Mouse (Mus musculus) liver, embryonic 13.5 days (tissue): ENCODE measurements around the gene Cpt1a. TPM values are rescaled to one million over a fixed set of nuclear protein-coding genes. Genes with fewer than 3 reads are reported as not detected.

Experiments used
- ATAC-seq: fragments of 200-750 bp; cut with Nextera tagmentation; 2 replicates; pipeline ENCODE4 v1.8.0; 2017; ENCODE audit warnings: low read depth, mild to moderate bottlenecking, moderate number of reproducible peaks, moderate library complexity
- DNase-seq: peaks from one replicate; pipeline ENCODE4 v3.0.0; 2022
- H3K27ac ChIP-seq: fragments of 300-500 bp; sonication (generic); 2 replicates; pipeline ENCODE4 v1.5.1; 2015; ENCODE audit warnings: moderate library complexity, mild to moderate bottlenecking, inconsistent platforms
- H3K27me3 ChIP-seq: fragments of 300-500 bp; sonication (generic); 2 replicates; pipeline ENCODE4 v1.6.1; 2015; ENCODE audit warnings: mild to moderate bottlenecking, inconsistent platforms
- H3K36me3 ChIP-seq: fragments of 300-500 bp; sonication (generic); 2 replicates; pipeline ENCODE4 v1.6.1; 2015; ENCODE audit warnings: mild to moderate bottlenecking, inconsistent platforms
- H3K4me1 ChIP-seq: fragments of 300-500 bp; sonication (generic); replicated peaks from 2 replicates; pipeline ENCODE4 v1.6.1; 2015; ENCODE audit warnings: inconsistent platforms
- H3K4me2 ChIP-seq: fragments of 300-500 bp; sonication (generic); 2 replicates; pipeline ENCODE4 v1.6.1; 2015; ENCODE audit warnings: inconsistent platforms, mild to moderate bottlenecking, moderate library complexity
- H3K4me3 ChIP-seq: fragments of 300-500 bp; sonication (generic); replicated peaks from 2 replicates; pipeline ENCODE4 v1.5.1; 2015; ENCODE audit warnings: mild to moderate bottlenecking, inconsistent platforms
- H3K9ac ChIP-seq: fragments of 300-500 bp; sonication (generic); 2 replicates; pipeline ENCODE4 v1.6.1; 2015; ENCODE audit warnings: mild to moderate bottlenecking, inconsistent platforms
- H3K9me3 ChIP-seq: fragments of 300-500 bp; sonication (generic); replicated peaks from 2 replicates; pipeline ENCODE4 v1.6.1; 2016; ENCODE audit warnings: inconsistent platforms
- WGBS: fragments of 180-500 bp; shearing (Covaris S2); methylation state at CpG from one replicate; pipeline ENCODE4 v1.1.7; 2015; ENCODE audit not compliant: insufficient replicate concordance; 5-methylcytosine and 5-hydroxymethylcytosine counted together
- polyA plus RNA-seq: library from polyadenylated mRNA; unstranded; fragments of >200 nt; fragmentation: Nextera tagmentation; extraction: Ambion mirVana; gene quantifications from 2 replicates; pipeline ENCODE4 v1.2.1, GENCODE M21; 2015

The Cpt1a gene
- polyA plus RNA-seq, 1 experiment from 2014 or later: 6.6 TPM

GRCm38 (mm10) chr19:3304017-3304416 is 18.1 kb upstream of the Cpt1a start:
- DNase-seq: no peak
- Histone ChIP-seq H3K27ac (no peak overlapping the region), H3K36me3 (no peaks in the 10 kb centered on the region), H3K27me3 (0 out of 2 replicates have a peak, but pooled peaks cover 10% of the 10 kb centered on the region), H3K4me1 (peaks cover 3% of the 10 kb centered on the region; the same call in 1 of the 2 replicates), H3K4me2 (no peak overlapping the region), H3K9ac (no peak overlapping the region), H3K9me3 (no peaks in the 10 kb centered on the region), H3K4me3 (no peak overlapping the region)
- 36% methylated on average over 4 of the region's 4 CpGs for WGBS
- no peak for ATAC-seq

DNA sequence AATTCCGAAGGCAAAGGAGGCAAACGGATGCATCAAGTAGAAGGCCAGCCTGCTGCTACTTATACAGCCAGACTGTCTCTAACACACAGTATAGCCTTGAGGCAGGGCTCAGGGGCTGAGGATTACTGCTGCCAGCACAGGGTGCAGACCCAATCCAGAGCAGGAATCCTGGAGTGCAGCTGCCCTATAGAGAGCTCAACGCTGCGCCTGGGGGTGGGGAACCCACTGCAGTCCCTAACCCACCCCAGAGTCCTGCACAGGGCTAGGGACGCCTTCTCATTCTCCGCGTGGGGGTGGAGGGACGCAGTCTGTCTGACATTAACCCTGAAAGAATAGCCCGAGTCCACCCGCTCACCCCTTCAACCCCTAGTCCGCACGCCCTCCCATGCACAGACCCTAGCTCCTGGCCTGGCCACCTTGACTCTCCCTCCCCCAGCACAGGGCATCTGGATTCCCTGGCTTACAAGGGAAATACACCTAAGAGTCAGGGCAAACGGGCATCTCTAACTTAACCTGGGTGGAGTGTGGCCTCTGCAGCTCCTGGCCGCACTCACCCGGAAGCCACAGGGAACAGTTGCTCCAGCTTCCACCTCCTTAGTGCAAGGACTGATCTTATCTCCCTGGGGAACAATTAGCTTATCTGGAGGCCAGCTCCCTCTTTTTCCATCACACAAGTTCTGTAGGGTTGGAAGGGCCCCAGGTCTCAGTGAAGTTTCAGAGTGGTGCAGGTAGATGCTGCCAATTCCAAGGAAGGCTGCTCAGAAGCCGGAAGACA is 14.8 kb upstream of the Cpt1a start:
- H3K4me1 ChIP-seq: peaks cover 3% of the 10 kb centered on the region; the same call in 1 of the 2 replicates
- DNase-seq (no peak), ATAC-seq (no peak)
- H3K4me2 ChIP-seq: no peak overlapping the region
- H3K9me3 ChIP-seq: no peaks in the 10 kb centered on the region
- H3K4me3 ChIP-seq: no peak overlapping the region
- H3K27ac ChIP-seq: no peak overlapping the region
- H3K36me3 ChIP-seq: no peaks in the 10 kb centered on the region
- no peak overlapping the region for H3K9ac ChIP-seq
- H3K27me3 ChIP-seq: 0 out of 2 replicates have a peak, but pooled peaks cover 10% of the 10 kb centered on the region
- 54% methylated on average over 16 of the region's 16 CpGs for WGBS

DNA sequence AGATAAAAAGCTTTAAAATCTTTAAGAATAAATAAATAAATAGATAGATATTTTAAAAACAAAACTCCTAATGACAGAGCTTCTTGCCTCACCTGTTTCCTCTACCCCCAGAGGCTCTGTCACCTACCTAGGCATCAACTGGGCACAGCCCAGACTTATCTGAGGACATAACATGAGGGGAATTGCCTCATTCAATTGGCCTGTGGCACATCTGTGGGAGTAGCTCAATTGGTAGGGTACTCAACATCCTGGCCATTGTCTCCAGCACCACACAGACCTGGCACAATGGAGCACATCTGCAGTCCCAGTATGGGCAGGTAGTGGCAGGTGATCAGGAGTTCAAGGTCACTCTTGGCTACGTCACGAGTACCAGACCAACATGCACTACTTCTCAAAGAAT is 2.8 kb upstream of the Cpt1a start:
- ATAC-seq (no peak), DNase-seq (no peak)
- no peaks in the 10 kb centered on the region for H3K36me3 ChIP-seq
- peaks cover 42% of the 10 kb centered on the region for H3K4me1 ChIP-seq
- H3K27me3 ChIP-seq: no peaks in the 10 kb centered on the region
- H3K27ac ChIP-seq: no peak overlapping the region
- no peak overlapping the region for H3K9ac ChIP-seq
- H3K4me3 ChIP-seq: no peak overlapping the region
- 76% methylated on average over 2 of the region's 2 CpGs for WGBS
- no peaks in the 10 kb centered on the region for H3K9me3 ChIP-seq
- H3K4me2 ChIP-seq: no peak overlapping the region

DNA sequence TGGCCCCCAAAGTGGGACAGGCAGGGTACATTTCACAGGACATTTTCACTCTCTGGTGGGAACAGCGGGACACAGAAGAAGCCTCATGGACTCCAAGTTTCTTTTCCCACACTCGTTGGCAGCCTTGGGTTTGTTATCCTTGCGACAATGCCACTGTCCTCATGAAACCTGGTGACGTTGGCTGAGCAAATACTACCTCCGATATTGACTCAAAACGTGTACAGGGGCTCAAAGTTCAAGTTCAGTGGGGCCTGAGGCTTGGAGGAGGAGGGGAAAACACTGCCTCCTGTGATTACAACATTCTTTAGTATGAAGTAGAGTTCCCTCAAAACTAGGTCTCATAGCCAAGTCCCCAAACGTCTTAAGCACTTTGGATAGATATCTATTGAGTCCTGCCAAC is 2.0 kb upstream of the Cpt1a start:
- Histone ChIP-seq H3K9me3 (no peaks in the 10 kb centered on the region), H3K4me3 (no peak overlapping the region), H3K9ac (no peak overlapping the region), H3K4me2 (no peak overlapping the region), H3K27ac (no peak overlapping the region), H3K4me1 (peaks cover 49% of the 10 kb centered on the region), H3K27me3 (no peaks in the 10 kb centered on the region), H3K36me3 (no peaks in the 10 kb centered on the region)
- DNase-seq: no peak
- ATAC-seq: no peak
- WGBS: 56% methylated on average over 7 of the region's 7 CpGs

DNA sequence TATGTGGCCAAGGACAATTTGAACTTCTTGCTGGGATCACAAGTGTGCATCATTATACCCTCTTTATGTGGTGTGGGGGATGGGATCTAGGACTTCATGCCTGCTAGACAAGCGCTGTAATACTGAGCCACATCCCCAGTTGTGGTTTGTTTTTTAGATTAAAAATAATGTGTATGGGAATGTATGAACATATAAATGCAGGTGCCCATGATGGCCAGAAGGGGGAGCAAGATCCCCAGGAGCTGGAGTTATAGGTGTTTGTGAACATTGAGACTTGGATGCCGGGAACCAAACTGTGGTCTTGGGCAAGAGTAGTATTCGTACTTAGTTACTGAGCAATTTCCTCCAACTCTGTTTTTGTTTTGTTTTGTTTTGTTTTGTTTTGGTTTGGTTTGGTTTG is 1.3 kb upstream of the Cpt1a start:
- Histone ChIP-seq H3K36me3 (no peaks in the 10 kb centered on the region), H3K4me2 (no peak overlapping the region), H3K4me3 (no peak overlapping the region), H3K9me3 (no peaks in the 10 kb centered on the region), H3K9ac (no peak overlapping the region), H3K4me1 (peaks cover 54% of the 10 kb centered on the region), H3K27me3 (no peaks in the 10 kb centered on the region), H3K27ac (no peak overlapping the region)
- 64% methylated on average over 3 of the region's 3 CpGs for WGBS
- ATAC-seq (no peak), DNase-seq (no peak)

- H3K9me3 ChIP-seq: no peaks in the 10 kb centered on the region
- no peak overlapping the region for H3K27ac ChIP-seq
- peak overlapping the region; percentile 64; the same call in 1 of the 2 replicates for H3K9ac ChIP-seq
- no peaks in the 10 kb centered on the region for H3K36me3 ChIP-seq
- peak overlapping the region; percentile 70 for H3K4me3 ChIP-seq
- H3K4me2 ChIP-seq: peak overlapping the region; percentile 99
- no peaks in the 10 kb centered on the region for H3K27me3 ChIP-seq
- WGBS: 14% methylated on average over 11 of the region's 11 CpGs
- peaks cover 63% of the 10 kb centered on the region for H3K4me1 ChIP-seq
- DNase-seq (peak; percentile 29), ATAC-seq (no peak)
Observed at GRCm38 (mm10) chr19:3321617-3322016, 517 bp upstream of the Cpt1a start.

- no peaks in the 10 kb centered on the region for H3K9me3 ChIP-seq
- peak; percentile 88 for DNase-seq
- H3K9ac ChIP-seq: peak overlapping the region; percentile 78
- peak overlapping the region; percentile 90 for H3K27ac ChIP-seq
- H3K36me3 ChIP-seq: no peaks in the 10 kb centered on the region
- ATAC-seq: peak; percentile 89
- H3K4me1 ChIP-seq: peaks cover 71% of the 10 kb centered on the region
- H3K27me3 ChIP-seq: no peaks in the 10 kb centered on the region
- peak overlapping the region; percentile 99 for H3K4me2 ChIP-seq
- WGBS: under 1% methylated on average over 47 of the region's 47 CpGs
- peak overlapping the region; percentile 70 for H3K4me3 ChIP-seq
Observed at GRCm38 (mm10) chr19:3323201-3323621, 1.1 kb downstream of the Cpt1a start.

DNA sequence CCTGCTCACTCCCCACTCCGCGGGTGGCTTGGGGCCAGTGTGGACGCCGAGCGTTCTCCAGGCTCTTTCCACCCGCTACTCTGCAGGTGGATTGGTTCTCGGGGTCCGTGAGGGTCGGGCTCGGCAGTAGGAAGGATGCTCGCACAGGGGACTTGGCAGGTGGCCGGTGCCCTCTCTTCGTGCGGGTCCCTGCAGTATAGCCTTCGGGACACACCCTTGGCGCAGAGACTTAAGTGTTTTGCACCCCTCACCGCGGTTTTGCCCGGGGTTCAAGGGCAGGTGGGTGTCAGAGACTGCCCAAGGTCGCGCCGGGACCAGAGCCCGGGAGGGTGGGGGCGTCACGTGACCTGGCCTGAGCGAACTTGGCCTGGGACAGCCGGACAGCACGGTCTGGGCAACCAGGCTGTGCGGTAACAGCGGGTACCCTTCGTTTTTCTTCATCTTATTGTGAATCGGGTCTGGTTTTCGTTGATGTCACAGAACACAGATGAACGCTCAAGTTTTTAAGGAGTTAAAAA is 1.7 kb downstream of the Cpt1a start:
- WGBS: under 1% methylated on average over 34 of the region's 34 CpGs
- DNase-seq: peak; percentile 53
- ATAC-seq: peak; percentile 3; the same call in 1 of the 2 replicates

DNA sequence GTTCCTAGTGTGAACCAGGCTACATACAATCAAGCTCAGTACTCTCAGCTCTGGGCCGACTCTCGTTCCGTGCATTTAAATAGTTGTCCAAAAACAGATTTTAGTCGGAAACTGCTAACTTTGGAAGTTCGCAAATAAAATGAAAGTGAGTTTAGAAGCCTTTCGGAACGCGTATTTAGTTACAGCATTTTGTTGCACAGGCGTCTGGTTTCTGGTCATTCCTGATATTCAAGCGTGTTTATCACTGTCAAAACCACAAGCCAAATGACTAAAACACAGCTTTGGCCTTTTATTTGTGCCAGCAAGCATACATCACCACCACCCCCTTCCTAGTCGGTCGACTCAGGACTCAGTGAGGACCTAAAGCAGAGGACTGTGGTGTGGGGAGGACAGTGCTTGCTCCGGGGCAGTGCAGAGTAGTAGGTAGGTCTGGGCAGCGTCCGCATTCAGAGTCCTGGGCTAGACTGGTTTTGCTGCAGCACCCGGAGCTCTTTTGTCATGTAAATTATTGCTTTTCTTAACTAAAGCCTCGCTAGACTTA is 2.2 kb downstream of the Cpt1a start:
- Histone ChIP-seq H3K9ac (peak overlapping the region; percentile 78), H3K36me3 (no peaks in the 10 kb centered on the region), H3K27me3 (no peaks in the 10 kb centered on the region), H3K27ac (peak overlapping the region; percentile 90), H3K9me3 (no peaks in the 10 kb centered on the region), H3K4me1 (peaks cover 82% of the 10 kb centered on the region), H3K4me2 (peak overlapping the region; percentile 99), H3K4me3 (peak overlapping the region; percentile 70)
- ATAC-seq: no peak
- 2% methylated on average over 17 of the region's 17 CpGs for WGBS
- DNase-seq: peak; percentile 23

More for the DNA sequence above, 1.7 kb downstream of the Cpt1a start:
- Histone ChIP-seq H3K4me1 (peaks cover 77% of the 10 kb centered on the region), H3K27ac (peak overlapping the region; percentile 90), H3K27me3 (no peaks in the 10 kb centered on the region), H3K9me3 (no peaks in the 10 kb centered on the region), H3K4me2 (peak overlapping the region; percentile 99), H3K9ac (peak overlapping the region; percentile 78), H3K4me3 (peak overlapping the region; percentile 70), H3K36me3 (no peaks in the 10 kb centered on the region)

- peaks cover 81% of the 10 kb centered on the region for H3K4me1 ChIP-seq
- peak; percentile 88 for DNase-seq
Observed at GRCm38 (mm10) chr19:3324931-3325711, 3.0 kb downstream of the Cpt1a start.

More at GRCm38 (mm10) chr19:3324931-3325711, 3.0 kb downstream of the Cpt1a start:
- no peaks in the 10 kb centered on the region for H3K36me3 ChIP-seq
- peak overlapping the region; percentile 70 for H3K4me3 ChIP-seq
- no peaks in the 10 kb centered on the region for H3K27me3 ChIP-seq
- H3K9ac ChIP-seq: peak overlapping the region; percentile 78
- H3K27ac ChIP-seq: peak overlapping the region; percentile 90
- H3K4me2 ChIP-seq: peak overlapping the region; percentile 99
- WGBS: under 1% methylated on average over 59 of the region's 59 CpGs
- peak; percentile 56 for ATAC-seq
- H3K9me3 ChIP-seq: no peaks in the 10 kb centered on the region
